Mouse (Mus musculus) heart, adult 2 months (tissue): ENCODE results near the gene Acaa1b.

Experiments
- CTCF ChIP-seq: fragments of 200-600 bp; IDR thresholded peaks from 2 replicates; pipeline ENCODE4 v1.8.1; 2022; ENCODE audit warnings: antibody characterized with exemption, mild to moderate bottlenecking, moderate library complexity
- EP300 ChIP-seq: fragments of 200-500 bp; IDR thresholded peaks from 2 replicates; pipeline ENCODE4 v1.6.1; 2011; ENCODE audit warnings: low read depth, low read length, control low read depth; ENCODE audit not compliant: insufficient read depth
- POLR2A ChIP-seq: fragments of 200-500 bp; IDR thresholded peaks from 2 replicates; pipeline ENCODE4 v1.6.1; 2011; ENCODE audit warnings: mild to moderate bottlenecking, low read depth, low read length, control low read depth; ENCODE audit not compliant: insufficient read depth

GRCm38 (mm10) chr9:119100177-119100898, 56.6 kb downstream of the Acaa1b start:
- TF ChIP-seq POLR2A (no peak), CTCF (peak; percentile 14; the same call in 1 of the 2 replicates), EP300 (no peak)
